Mouse (Mus musculus) liver, adult (tissue): Measurements from ENCODE around the gene Zpbp.

Experiments used
- GATA4 ChIP-seq: IDR thresholded peaks from 2 replicates; pipeline ENCODE4 v1.6.1; 2014; ENCODE audit warnings: mild to moderate bottlenecking, low read length; ENCODE audit not compliant: insufficient replicate concordance

The Zpbp gene

DNA sequence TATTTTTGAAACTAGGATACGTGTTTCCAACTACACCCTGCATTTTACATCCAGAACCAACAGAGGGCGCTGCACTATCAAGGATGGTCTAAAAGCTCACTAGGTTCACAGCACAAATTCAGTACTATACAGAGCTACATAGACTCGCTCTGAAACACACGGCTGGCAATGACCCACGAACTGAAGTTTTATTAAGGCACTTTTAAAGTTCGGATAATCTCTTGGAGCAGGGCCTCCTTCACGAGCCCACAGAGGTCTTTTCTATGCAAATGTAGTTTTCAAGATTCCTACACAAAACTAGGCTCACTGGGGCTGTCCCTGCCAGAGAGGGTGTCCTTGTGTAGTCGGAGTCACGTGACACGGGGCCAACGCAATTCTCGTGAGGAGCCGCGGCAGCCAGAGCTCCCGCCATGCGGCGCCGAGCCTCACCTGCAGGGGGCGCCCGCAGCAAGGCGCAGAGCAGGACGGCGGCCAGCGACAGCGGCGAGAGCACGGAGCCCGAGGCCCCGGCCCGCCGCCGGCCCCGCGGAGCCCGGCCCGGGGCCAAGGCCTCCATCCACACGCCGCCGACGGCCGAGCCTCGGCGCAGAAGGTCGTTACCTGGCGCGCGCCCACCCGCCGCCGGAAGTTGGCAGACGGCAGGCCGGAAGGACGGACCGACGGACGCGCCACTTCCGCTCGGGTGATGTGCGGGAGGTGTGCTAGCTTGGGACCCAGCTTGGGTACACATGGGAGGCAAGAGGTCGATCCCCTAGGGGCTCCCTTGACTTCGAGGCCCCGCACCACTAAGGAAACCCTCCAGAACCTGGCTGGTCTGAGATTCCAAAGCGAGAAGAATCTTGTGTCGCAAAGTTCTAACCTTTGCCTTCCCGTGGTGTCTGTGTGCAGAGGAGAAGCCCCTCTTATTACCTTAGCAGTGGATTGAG, at the start of gene Zpbp, which contains the start of gene Spata48:
Zpbp (minus strand) TSS at position 774 of the 926 bp plus-strand sequence.
Spata48 (plus strand) TSS at position 460 of the 926 bp plus-strand sequence.
- no peak for TF ChIP-seq GATA4

DNA sequence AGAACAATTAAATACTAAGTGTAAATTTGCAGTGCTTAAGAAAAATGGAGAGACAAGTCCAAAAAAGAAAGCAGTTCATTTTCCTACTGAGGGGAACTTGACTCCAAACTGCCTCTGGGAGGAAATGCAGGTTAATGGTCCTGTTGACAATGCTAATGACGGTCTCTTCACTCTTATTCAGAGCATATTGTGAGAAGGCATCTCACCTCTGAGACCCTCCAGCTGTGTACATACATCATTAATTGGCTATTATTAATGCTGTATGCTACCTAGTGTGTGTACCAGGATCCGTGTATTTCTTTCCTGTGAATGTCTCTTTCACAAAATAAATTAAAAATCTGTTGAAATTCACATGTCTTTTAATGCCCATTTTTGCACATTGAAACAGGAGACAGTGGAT, 47.2 kb upstream of the Zpbp start:
- no peak for TF ChIP-seq GATA4

DNA sequence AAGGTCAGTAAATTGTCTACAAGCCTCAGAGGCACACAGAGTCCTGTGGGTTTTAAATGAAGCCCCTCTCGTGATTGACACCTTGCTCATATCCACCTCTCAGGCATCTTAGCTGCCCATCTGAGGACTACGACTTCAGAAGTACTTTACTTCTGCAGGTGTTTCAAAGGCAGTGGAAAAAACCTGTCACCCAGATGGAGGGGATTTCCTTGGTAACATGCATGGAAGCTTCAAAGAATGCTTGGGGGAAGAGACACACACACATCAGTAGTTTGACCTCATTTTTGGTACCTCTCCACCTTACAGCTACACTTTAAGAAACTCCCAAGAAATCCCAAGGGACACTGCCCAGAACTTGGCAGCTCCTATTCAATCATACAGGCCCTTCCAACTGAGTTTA, 44.0 kb upstream of the Zpbp start:
- no peak for TF ChIP-seq GATA4

DNA sequence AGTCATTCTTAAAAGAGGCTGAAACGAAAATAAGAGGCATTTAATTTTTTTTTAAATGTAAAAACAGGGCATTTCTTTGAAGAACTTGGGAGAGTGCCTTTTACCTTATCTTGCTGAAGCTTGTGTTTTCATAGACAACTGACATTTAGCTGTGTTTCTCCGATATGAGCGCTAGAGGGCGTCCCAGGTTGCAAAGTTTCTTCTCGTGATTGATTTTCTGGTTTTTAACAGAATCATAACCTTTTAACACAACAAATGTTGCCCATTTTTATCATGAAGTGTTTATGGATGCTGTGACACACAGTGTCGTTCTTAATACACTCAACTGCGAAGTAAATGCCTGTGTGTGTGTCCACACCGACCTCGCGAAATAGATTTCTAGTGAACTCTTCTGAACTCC, 37.7 kb upstream of the Zpbp start:
- no peak for TF ChIP-seq GATA4

DNA sequence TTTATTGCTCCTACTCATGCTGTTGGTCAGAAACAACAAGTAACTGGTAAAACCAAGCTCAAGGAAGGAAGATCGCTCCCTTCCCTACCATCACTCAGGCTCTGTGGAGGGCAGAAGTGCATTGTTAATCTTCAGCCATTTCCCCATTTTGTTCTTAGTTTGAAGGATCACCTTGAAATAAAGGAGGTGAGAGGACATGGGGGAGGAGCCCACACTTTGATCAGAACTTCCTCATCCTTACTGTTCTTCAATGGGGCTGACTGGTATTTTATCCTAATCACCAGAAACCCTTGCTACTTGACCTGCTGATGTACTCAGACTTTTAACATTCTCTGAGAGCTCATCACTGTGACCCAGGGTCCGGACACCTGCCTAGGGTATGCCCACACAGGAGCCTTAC, 33.5 kb upstream of the Zpbp start:
- no peak for TF ChIP-seq GATA4

DNA sequence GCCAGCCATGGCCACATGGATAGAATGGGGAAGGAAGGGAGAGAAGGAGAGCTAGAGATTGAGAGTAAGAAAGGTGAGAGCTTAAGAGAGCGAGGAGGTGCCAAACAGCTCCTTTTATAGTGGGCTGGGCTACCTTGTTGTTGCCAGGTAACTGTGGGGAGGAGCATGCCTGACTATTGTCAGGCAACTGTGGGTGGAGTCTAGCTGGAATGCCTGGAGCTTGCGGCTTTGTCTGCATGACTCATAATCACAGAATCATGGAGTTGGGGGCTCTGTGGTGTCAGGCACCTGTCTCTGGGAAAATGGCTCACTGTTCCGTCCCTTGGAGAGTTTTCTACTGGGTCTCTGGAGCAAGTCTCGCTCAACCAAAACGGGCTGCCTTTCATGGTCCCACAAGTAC, 29.8 kb upstream of the Zpbp start:
- TF ChIP-seq GATA4 = no peak

DNA sequence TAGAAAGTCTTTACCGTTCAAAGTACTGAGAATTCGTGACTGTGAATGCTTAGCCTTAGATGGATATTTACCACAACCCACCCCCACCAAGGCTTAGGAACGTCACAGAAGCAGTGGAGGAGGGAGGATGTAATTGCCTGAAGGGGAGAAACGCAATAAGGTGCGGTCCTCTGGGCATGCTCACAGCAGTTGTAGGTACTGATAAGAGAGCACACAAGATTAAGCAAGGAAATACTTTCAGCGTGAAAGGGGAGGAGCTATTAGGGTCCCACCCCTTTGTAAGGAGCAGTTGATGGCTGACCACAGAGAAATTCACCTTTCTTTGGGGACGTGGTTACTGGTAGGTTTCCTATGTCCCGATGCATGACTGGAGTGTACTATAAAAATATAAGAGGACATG, 22.2 kb upstream of the Zpbp start:
- no peak for TF ChIP-seq GATA4

DNA sequence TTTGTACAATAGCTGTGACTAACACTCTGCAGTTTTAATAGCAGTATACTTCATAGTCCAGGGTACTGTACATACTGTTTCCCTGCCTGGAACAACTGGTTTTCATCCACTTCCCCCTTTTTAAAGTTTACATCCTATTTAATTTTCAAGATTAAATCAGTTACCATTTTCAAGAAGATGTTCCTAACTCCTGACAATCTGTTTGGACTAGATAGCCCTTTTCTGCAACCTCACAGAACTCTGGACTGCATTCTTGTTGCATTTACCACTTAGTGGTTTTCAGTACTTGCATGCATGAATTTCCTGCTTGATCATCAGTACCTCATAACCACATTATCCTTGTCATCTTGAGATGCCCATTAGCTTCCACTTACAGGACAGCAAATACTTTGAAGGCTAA, 6.7 kb upstream of the Zpbp start:
- no peak for TF ChIP-seq GATA4

DNA sequence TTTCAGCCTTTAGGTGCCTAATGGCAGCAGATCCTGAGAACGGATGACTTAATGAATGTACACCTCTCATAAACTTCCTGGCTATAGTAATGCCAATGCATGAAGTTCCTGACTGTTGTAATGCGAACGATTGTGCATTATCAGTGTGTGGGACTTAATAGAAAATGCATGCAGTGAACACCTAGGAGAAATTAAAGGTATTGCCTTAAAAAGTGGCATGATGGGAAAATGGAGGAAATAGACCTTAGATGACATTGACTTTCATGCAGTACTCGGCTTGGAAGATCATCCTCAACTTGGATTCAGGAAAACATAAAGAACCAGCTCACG, 318 bp upstream of the Zpbp start:
- TF ChIP-seq GATA4 = no peak

DNA sequence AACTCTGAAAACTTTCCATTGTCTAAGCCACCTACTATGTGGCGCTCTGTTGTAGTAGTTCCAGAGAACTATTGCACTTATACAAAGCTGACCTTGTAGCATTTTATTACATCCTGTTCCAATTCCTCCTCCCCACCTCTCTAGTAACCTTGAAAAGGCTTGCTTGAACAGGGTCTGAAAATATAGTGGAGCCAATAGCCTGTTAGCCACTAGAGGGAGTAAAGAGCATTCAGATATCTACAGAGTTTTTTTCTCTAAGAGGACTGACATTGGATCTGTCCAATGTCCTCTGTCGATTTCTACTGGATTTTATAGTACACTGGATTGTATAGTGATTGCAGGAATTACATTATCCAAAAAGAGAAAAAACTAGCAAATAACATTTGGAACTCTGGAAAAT, 7.2 kb downstream of the Zpbp start:
- TF ChIP-seq GATA4 = no peak

DNA sequence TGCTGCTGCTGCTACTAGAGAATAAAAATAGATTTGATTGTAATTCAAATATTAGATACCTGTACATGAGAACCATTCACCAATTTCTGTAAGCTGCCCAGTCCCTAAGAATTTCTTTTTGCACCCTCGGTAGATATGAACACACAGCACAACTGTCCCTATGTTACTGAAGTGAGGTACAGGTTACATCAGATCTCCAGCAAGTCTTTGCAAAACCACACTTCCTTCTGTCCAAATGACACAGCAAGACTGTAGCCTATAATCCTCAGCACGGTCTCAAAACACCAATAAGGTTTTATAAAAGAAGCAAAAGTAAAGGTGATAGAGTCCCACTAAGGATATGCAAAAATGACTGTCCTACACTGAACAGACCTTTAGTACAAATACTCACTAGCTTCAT, 44.9 kb downstream of the Zpbp start:
- TF ChIP-seq GATA4 = no peak

DNA sequence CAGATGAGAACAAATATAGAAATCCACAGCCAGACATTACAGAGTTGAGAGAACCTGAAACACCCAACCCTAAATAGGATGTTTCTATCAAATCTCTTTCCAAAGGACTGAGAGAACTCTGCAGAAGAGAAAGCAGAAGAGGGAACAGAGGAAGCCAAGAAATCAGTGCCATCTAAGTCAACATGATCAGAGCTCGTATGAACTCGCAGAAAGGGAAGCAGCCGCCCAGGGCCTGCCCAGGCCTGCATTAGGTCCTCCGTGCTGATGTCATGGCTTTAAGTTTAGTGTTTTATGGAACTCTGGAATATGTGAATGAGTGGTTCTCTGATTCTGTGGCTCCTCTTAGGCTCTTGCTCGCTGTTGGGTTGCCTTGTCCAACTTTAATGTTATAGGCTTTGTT, 48.0 kb downstream of the Zpbp start:
- no peak for TF ChIP-seq GATA4

DNA sequence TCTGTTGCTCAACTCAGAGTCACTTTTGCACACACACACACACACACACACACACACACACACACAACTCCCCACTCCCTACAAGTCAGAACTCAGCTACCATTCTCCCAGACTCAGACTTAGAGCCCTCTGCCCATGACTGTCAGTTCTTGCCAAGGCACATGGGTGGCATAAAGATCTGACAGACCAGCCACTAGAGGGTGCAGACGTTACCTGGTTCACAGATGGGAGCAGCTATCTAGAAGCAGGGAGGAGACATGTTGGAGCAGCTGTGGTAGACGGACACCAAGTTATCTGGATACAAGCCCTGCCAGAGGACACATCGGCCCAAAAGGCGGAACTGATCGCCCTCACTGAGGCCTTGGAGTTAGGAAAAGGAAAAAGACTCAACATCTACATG, 67.5 kb downstream of the Zpbp start:
- no peak for TF ChIP-seq GATA4

DNA sequence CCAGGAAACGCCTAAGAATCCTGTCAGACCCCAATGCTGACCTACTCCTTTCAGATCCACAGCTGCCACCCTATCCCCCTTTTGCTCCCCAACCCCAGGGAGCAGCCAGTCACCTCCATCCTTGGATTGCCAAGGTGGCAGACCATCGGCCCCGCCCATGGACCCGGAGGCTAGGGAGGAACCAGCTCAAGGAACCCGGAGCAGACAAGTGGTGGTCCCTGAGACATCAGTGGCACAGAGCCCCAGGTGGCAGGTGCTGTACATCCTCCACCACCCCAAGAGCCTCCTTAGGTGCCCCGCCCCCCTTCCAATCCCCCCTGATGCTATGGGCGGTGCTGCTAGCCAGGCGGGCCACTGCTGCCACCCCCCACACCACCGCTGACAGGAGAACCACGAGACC, 69.0 kb downstream of the Zpbp start:
- TF ChIP-seq GATA4 = no peak

DNA sequence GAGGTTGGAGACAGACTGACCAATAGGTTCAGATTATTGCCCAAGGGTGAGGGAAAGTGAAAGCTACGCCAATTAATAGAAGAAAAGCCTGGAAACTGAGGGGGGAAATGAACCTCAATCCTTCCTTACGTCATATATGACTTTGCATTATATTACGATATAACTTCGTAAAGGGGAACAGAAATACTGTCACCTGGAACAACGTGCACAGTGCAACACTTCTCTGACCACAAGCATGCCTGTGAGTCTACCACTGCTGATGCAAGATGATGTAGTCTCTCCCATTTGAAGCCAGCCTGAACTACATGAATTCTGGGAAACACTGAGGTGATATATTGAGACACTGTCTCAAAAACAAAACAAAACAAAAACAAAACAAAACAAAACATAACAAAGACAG, 90.9 kb downstream of the Zpbp start:
- no peak for TF ChIP-seq GATA4

DNA sequence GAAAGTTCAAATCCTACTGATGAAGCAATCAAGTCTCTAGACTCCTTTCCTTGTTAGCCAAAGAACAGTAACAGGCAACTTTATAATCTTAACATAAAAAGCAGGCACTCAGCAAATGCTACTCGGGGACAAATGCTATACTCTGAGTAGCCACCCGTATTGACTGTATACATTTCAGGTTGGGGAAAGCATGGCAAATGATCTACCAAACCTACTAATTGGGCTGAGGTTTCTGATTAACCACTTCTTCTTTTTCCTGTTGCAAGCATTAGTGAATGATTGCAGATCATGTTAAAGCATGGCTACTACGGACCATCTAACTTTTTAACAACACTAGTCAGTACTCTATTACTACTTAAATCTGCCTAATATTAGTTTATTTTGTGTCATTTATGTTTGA, 178.7 kb downstream of the Zpbp start:
- TF ChIP-seq GATA4 = no peak

DNA sequence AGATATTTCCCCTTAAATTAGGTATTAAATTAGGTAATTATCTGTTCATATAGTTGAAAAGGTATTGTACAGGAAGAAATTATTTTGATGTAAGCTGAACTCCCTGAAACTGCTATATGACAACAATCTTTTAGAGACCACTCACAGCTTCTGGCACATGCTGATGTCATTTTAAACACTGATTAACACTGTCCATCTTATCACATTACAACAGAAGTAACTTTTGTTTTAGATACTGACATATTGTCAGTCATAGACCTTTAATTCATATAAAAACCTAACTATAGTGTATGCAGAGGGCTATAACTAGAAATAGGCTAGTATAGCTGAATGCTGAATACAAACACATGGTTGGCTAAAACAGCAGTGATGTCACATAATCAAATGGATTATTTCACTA, 182.1 kb downstream of the Zpbp start:
- TF ChIP-seq GATA4 = no peak

DNA sequence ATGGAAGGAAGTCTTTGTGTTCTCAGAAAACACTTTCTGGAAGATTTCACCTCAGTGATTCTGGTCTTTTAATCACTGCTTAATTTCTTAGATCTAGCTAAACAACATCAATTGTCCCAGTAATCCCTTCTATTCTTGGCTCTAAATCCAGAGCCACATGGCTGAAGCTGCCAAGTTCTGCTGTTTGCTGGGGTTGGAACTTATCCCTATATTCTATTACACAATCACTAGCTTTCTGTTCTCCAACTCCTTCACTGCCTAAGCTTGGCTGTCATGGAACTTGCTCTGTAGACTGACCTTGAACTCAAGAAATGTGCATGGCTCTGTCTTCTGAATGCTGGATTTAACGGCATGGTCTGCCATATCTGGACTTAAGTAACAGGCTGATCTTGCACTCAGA, 204.9 kb downstream of the Zpbp start:
- no peak for TF ChIP-seq GATA4
